Mouse (Mus musculus): ENCODE data around the gene Upk1a.

Upk1a gene

GRCm38 (mm10) chr7:30602583-30602982 is 10.1 kb downstream of the Upk1a start:
- no peak for DNase-seq (ENCODE audit: low spot score in 2 of 2)

GRCm38 (mm10) chr7:30600651-30601050 is 12.0 kb downstream of the Upk1a start:
- no peak for DNase-seq (ENCODE audit: low spot score in 2 of 2)

GRCm38 (mm10) chr7:30599933-30600353 is 12.7 kb downstream of the Upk1a start:
- peak; percentile 96 to 97 for DNase-seq (ENCODE audit: low spot score in 2 of 2)

GRCm38 (mm10) chr7:30598786-30599185 is 13.9 kb downstream of the Upk1a start, which contains the start of gene Zbtb32:
Zbtb32 (minus strand) TSS chr7:30598909.
- no peak for DNase-seq (ENCODE audit: low spot score in 2 of 2)

- no peak for DNase-seq (ENCODE audit: low spot score in 2 of 2)
Measured at GRCm38 (mm10) chr7:30596811-30597210, 15.8 kb downstream of the Upk1a start.

- no peak for DNase-seq (ENCODE audit: low spot score in 2 of 2)
Measured at GRCm38 (mm10) chr7:30596093-30596492, 16.6 kb downstream of the Upk1a start.

GRCm38 (mm10) chr7:30594510-30595024 is 18.1 kb downstream of the Upk1a start:
- no peak for DNase-seq (ENCODE audit: low spot score in 2 of 2)

GRCm38 (mm10) chr7:30593579-30594509 is 18.8 kb downstream of the Upk1a start:
- no peak for DNase-seq (ENCODE audit: low spot score in 2 of 2)

GRCm38 (mm10) chr7:30592772-30593423 is 19.7 kb downstream of the Upk1a start:
- no peak for DNase-seq (ENCODE audit: low spot score in 2 of 2)

- no peak for DNase-seq (ENCODE audit: low spot score in 2 of 2)
Measured at GRCm38 (mm10) chr7:30591605-30591951, 21.1 kb downstream of the Upk1a start.

- no peak for DNase-seq (ENCODE audit: low spot score in 2 of 2)
Measured at GRCm38 (mm10) chr7:30590927-30591604, 21.6 kb downstream of the Upk1a start.

- peak; percentile 84 to 91 for DNase-seq (ENCODE audit: low spot score in 2 of 2)
Measured at GRCm38 (mm10) chr7:30589435-30590301, 23.0 kb downstream of the Upk1a start.

GRCm38 (mm10) chr7:30588676-30589434 is 23.8 kb downstream of the Upk1a start, which contains the start of gene Kmt2b:
Kmt2b (minus strand) TSS chr7:30588726.
- peak; percentile 98 for DNase-seq (ENCODE audit: low spot score in 2 of 2)

GRCm38 (mm10) chr7:30587842-30588667 is 24.6 kb downstream of the Upk1a start:
- DNase-seq (ENCODE audit: low spot score in 2 of 2): peak in 1 of 2 experiments; percentile 60

- no peak for DNase-seq (ENCODE audit: low spot score in 2 of 2)
Measured at GRCm38 (mm10) chr7:30586455-30587020, 26.1 kb downstream of the Upk1a start.

- no peak for DNase-seq (ENCODE audit: low spot score in 2 of 2)
Measured at GRCm38 (mm10) chr7:30585170-30585569, 27.5 kb downstream of the Upk1a start.

- no peak for DNase-seq (ENCODE audit: low spot score in 2 of 2)
Measured at GRCm38 (mm10) chr7:30584339-30584738, 28.3 kb downstream of the Upk1a start.

GRCm38 (mm10) chr7:30581547-30581946 is 31.1 kb downstream of the Upk1a start:
- no peak for DNase-seq (ENCODE audit: low spot score in 2 of 2)

GRCm38 (mm10) chr7:30579950-30580349 is 32.7 kb downstream of the Upk1a start:
- no peak for DNase-seq (ENCODE audit: low spot score in 2 of 2)
